18 mouse cellular contexts compared by ENCODE assay signal in the genomic region with DNA sequence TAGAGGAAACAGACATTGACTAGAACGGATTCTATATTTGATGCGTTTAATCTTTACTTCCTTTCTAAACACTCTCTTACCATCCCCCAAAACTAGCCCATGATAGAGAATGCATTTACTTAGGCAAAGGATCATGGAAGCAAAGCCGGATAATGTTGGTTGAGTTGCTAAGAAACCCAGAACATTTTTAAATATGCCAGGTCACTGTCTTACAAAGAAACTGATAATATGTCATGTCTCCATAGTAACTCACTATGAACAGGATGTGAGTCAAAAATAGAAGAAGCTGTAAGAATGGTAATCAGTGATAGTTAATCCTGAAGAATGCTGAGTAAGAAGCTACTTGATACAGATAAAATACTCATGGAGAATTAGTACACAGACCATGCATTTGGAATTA.
"Had no signal": no experiment of that assay in that cellular context is flagged by ENCODE, and none has a peak within 500 bp of the region (broad histone marks: within the 10 kb centered on the region; RNA-seq: fewer than 3 reads in every experiment).

No protein-coding gene starts in this region.

- H3K9ac ChIP-seq: kidney, embryonic 15.5 days; limb, embryonic 15.5 days; liver, embryonic 12.5 days; lung, embryonic 14.5 days; midbrain, embryonic 15.5 days; neural tube, embryonic 15.5 days had no signal

- H3K36me3 ChIP-seq: kidney, embryonic 15.5 days; limb, embryonic 15.5 days; liver, embryonic 12.5 days; midbrain, embryonic 15.5 days; neural tube, embryonic 15.5 days had no signal

- H3K27ac ChIP-seq: kidney, embryonic 15.5 days; limb, embryonic 15.5 days; liver, embryonic 12.5 days; macrophage; midbrain, embryonic 15.5 days; neural tube, embryonic 15.5 days had no signal

- H3K4me2 ChIP-seq: kidney, embryonic 15.5 days; limb, embryonic 15.5 days; liver, embryonic 12.5 days; lung, embryonic 14.5 days; midbrain, embryonic 11.5 days; midbrain, embryonic 15.5 days; neural tube, embryonic 15.5 days had no signal

- DNase-seq: kidney, adult 2 months; kidney, postnatal 14 days; layer of hippocampus, postnatal 36 days; lung, embryonic 14.5 days; lung, postnatal 14 days; right cerebral cortex, postnatal 4 days; spleen, adult 18-20 months; thymus, adult 2 months; thymus, postnatal 25 days had no signal

- ATAC-seq: intestine, embryonic 16.5 days; liver, embryonic 12.5 days; midbrain, embryonic 15.5 days had no signal

- H3K27me3 ChIP-seq: kidney, embryonic 15.5 days; limb, embryonic 15.5 days; liver, embryonic 12.5 days; megakaryocyte, embryonic 14.5 days; midbrain, embryonic 15.5 days; neural tube, embryonic 15.5 days had no signal

- H3K4me1 ChIP-seq: kidney, embryonic 15.5 days; limb, embryonic 15.5 days; liver, embryonic 12.5 days; midbrain, embryonic 15.5 days; neural tube, embryonic 15.5 days had no signal

- H3K9me3 ChIP-seq: kidney, embryonic 15.5 days; limb, embryonic 15.5 days; liver, embryonic 12.5 days; megakaryocyte, embryonic 14.5 days; midbrain, embryonic 15.5 days; neural tube, embryonic 15.5 days had no signal

- H3K4me3 ChIP-seq: kidney, embryonic 15.5 days; limb, embryonic 15.5 days; liver, embryonic 12.5 days; megakaryocyte, embryonic 14.5 days; midbrain, embryonic 15.5 days; neural tube, embryonic 15.5 days had no signal
